Mouse (Mus musculus): Measurements from ENCODE around the gene Rack1.
"Not testable (repeated sequence)": the region's sequence is repeated elsewhere in the genome, so short reads cannot be mapped to it uniquely, and the experiment has no call there.

DNA sequence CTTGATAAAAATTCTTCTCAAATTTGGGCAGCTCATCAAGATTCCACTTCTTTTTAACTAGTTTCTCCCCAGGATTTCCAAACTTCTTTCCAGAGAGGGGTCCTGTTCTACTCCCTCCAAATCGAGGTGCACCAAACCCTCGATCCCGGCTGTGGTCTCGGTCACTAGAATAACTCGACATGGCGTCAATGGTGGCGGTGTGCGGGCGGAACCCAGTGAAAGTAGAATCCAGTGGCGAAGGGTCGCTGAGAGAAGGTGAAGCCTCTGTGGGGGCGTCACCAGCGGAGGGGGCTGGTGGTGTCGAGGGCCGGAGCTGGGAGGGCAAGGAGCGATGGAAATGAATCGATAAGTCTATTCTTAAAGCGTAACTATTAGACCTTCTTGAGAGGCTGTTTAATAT lies 46.6 kb upstream of the Rack1 start:
- not testable (repeated sequence) for TF ChIP-seq CTCF, EP300 (IDR thresholded peaks at IDR 0.05)

All from lung, postnatal 0 days (tissue).